Mouse (Mus musculus): ENCODE results near the gene Iqsec1. TPM values are rescaled to one million over a fixed set of nuclear protein-coding genes. Genes with fewer than 3 reads are reported as not detected.

Gene Iqsec1
- polyA plus RNA-seq, 1 experiment from 2014 or later: 14.6 TPM

DNA sequence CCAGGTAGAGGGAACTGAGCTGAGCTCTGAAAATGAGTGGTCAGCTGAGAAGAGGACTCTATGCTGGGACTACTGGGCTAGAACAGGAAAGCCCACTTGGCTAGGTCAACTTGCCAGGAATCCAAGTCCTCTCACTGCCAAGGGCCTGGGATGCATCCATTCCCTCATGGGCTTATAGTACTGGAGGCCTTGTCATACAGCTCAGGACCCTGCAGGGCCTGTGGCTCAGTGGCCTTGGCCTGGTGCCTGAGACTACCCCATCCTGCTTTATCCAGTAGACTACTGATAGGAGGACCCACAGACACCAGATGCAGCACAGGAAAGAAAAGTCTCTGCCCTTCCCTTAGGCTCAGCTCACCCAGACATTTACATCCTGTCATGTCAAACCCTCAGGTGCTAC is 190.3 kb downstream of the Iqsec1 start:
- H3K9me3 ChIP-seq (ENCODE audit: control insufficient read depth, low read length): no peaks in the 10 kb centered on the region
- DNase-seq (ENCODE audit: low spot score, missing footprints) (no peak), ATAC-seq (ENCODE audit: low FRiP score) (no peak)
- H3K4me3 ChIP-seq (ENCODE audit: low read depth, low read length): no peak overlapping the region
- H3K27me3 ChIP-seq (ENCODE audit: control insufficient read depth, insufficient read depth, low read length): no peaks in the 10 kb centered on the region
- H3K4me1 ChIP-seq (ENCODE audit: control insufficient read depth, insufficient read depth, low read length): no peaks in the 10 kb centered on the region
- H3K9ac ChIP-seq (ENCODE audit: low read length): no peak overlapping the region
- no peaks in the 10 kb centered on the region for H3K36me3 ChIP-seq (ENCODE audit: control insufficient read depth, insufficient read depth, low read length)
- H3K27ac ChIP-seq (ENCODE audit: low read depth, low read length): no peak overlapping the region
- no peak overlapping the region for H3K4me2 ChIP-seq

DNA sequence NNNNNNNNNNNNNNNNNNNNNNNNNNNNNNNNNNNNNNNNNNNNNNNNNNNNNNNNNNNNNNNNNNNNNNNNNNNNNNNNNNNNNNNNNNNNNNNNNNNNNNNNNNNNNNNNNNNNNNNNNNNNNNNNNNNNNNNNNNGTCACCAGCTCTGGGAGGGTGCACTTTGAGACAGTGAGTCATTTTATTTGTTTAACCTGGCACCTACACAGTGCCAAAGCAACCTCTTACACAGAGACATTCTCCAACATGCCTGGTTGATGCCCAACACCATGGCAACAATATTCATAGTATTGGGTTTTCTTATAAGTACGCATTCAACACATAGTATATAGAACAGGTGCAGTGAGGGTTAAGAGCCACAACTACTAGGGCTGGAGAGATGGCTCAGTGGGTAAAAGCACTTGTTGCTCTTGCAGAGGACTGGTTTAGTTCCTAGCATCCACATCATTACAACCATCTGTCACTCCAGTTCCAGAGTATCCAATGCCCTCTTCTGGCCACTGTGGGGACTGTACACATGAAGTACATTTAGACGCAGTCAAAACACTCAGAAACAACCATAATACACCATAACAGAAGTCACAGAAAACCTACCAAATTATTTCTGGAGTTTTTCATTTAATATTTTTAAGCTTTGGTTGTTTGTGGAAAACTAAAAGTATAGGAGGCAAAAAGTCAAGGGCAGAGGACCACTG is 191.4 kb downstream of the Iqsec1 start:
- no peaks in the 10 kb centered on the region for H3K36me3 ChIP-seq (ENCODE audit: control insufficient read depth, insufficient read depth, low read length)
- no peak for ATAC-seq (ENCODE audit: low FRiP score)
- DNase-seq (ENCODE audit: low spot score, missing footprints): no peak
- H3K4me2 ChIP-seq: no peak overlapping the region
- no peaks in the 10 kb centered on the region for H3K4me1 ChIP-seq (ENCODE audit: control insufficient read depth, insufficient read depth, low read length)
- H3K9me3 ChIP-seq (ENCODE audit: control insufficient read depth, low read length): no peaks in the 10 kb centered on the region
- H3K27ac ChIP-seq (ENCODE audit: low read depth, low read length): no peak overlapping the region
- no peak overlapping the region for H3K9ac ChIP-seq (ENCODE audit: low read length)
- 93% methylated on average over 2 of the region's 2 CpGs for WGBS
- H3K4me3 ChIP-seq (ENCODE audit: low read depth, low read length): no peak overlapping the region
- H3K27me3 ChIP-seq (ENCODE audit: control insufficient read depth, insufficient read depth, low read length): peaks cover 7% of the 10 kb centered on the region; the same call in 1 of the 2 replicates

DNA sequence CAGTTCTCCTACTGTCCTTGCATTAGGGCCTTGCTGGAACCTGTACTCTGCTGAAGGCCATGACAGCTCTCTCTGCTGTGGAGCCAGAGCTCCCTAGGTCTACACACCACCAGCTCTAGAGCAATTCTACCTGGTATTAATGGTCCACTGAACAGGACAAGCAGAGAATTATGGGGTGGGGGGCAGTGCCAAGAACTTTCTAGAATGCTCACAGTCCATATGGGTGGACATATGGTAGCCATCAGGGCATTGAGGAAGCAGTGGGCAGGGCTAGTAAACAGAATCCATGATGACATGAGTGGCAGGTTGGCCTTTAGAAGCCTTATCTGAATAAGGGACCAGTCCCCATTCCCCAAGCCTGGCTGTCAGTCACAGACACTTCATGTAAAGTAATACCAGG is 197.6 kb downstream of the Iqsec1 start:
- peaks cover 20% of the 10 kb centered on the region for H3K4me1 ChIP-seq (ENCODE audit: control insufficient read depth, insufficient read depth, low read length)
- H3K27ac ChIP-seq (ENCODE audit: low read depth, low read length): no peak overlapping the region
- no peaks in the 10 kb centered on the region for H3K36me3 ChIP-seq (ENCODE audit: control insufficient read depth, insufficient read depth, low read length)
- DNase-seq (ENCODE audit: low spot score, missing footprints) (no peak), ATAC-seq (ENCODE audit: low FRiP score) (no peak)
- no peak overlapping the region for H3K9ac ChIP-seq (ENCODE audit: low read length)
- H3K4me3 ChIP-seq (ENCODE audit: low read depth, low read length): no peak overlapping the region
- H3K4me2 ChIP-seq: no peak overlapping the region
- peaks cover 13% of the 10 kb centered on the region for H3K27me3 ChIP-seq (ENCODE audit: control insufficient read depth, insufficient read depth, low read length)
- no peaks in the 10 kb centered on the region for H3K9me3 ChIP-seq (ENCODE audit: control insufficient read depth, low read length)

DNA sequence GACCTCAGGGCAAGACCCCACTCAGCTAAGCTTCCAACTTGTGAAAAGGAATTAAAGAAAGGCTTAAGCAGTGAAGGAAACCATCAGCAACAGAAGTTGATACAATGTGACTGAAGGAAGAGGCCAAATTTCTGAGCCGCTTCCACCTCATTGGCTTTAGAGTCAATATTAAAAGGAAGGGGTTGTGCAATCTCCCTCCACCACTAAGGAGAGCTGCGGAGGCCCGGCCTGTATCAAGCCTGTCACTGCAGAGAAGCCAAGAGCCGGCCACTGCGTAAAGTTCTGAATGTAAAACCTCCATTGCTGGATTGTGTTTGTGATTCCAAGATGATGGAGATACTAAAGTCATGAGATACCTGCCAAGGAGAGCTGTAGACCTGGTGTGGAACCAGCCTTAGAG is 199.0 kb downstream of the Iqsec1 start:
- ATAC-seq (ENCODE audit: low FRiP score): no peak
- Histone ChIP-seq H3K4me3 (ENCODE audit: low read depth, low read length) (no peak overlapping the region), H3K9ac (ENCODE audit: low read length) (no peak overlapping the region), H3K4me2 (no peak overlapping the region), H3K27ac (ENCODE audit: low read depth, low read length) (no peak overlapping the region), H3K4me1 (ENCODE audit: control insufficient read depth, insufficient read depth, low read length) (peaks cover 20% of the 10 kb centered on the region), H3K36me3 (ENCODE audit: control insufficient read depth, insufficient read depth, low read length) (no peaks in the 10 kb centered on the region), H3K27me3 (ENCODE audit: control insufficient read depth, insufficient read depth, low read length) (peaks cover 13% of the 10 kb centered on the region), H3K9me3 (ENCODE audit: control insufficient read depth, low read length) (no peaks in the 10 kb centered on the region)
- no peak for DNase-seq (ENCODE audit: low spot score, missing footprints)
- 17% methylated on average over 5 of the region's 5 CpGs for WGBS

DNA sequence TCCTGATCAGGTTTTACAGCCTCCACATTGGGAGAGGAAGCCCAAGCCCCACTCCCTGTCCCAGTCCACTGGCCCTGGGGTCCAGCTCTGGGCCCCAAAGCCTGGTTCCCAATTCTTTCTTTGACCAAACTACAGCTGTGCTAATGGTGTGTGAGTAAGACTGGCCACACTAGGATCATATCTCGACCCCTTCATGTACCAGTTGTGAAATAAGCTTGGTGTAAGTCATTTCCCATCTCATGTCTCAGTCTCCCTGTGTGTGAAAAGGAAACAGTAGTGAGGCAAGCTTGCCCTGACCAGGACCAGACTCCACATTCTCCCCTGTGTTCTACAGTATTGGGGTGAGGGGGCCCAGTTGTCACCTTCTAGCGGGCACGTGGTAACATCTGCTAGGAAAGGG is 200.9 kb downstream of the Iqsec1 start:
- DNase-seq (ENCODE audit: low spot score, missing footprints) (no peak), ATAC-seq (ENCODE audit: low FRiP score) (no peak)
- Histone ChIP-seq H3K27ac (ENCODE audit: low read depth, low read length) (peak overlapping the region; percentile 3; the same call in 1 of the 2 replicates), H3K4me1 (ENCODE audit: control insufficient read depth, insufficient read depth, low read length) (peaks cover 38% of the 10 kb centered on the region), H3K4me2 (no peak overlapping the region), H3K4me3 (ENCODE audit: low read depth, low read length) (no peak overlapping the region), H3K9ac (ENCODE audit: low read length) (no peak overlapping the region), H3K36me3 (ENCODE audit: control insufficient read depth, insufficient read depth, low read length) (no peaks in the 10 kb centered on the region), H3K27me3 (ENCODE audit: control insufficient read depth, insufficient read depth, low read length) (peaks cover 10% of the 10 kb centered on the region), H3K9me3 (ENCODE audit: control insufficient read depth, low read length) (no peaks in the 10 kb centered on the region)
- WGBS: 89% methylated on average over 3 of the region's 3 CpGs

DNA sequence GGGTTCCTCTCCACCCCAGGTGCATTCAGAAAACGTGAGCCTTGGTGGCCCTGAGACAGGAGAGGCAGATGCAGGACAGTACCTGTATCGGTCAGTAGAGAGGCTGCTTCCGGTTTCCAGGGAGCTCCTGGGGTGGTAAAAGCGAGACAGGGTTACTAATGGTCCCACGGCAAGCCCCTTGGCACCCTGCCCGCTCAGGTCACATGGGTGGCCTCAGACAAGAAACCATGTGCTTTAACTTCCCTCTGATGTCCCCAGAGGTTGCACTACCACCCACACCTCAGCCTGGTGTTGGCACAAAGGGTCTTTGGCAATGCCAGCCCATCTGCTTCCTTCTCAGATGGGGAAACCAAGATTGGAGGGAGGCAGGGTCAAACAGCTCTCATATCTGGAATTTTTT is 201.4 kb downstream of the Iqsec1 start:
- 54% methylated on average over 6 of the region's 6 CpGs for WGBS
- Histone ChIP-seq H3K27ac (ENCODE audit: low read depth, low read length) (peak overlapping the region; percentile 36), H3K4me2 (0 out of 2 replicates have a peak overlapping the region, but pooled peaks have one; percentile 12), H3K27me3 (ENCODE audit: control insufficient read depth, insufficient read depth, low read length) (peaks cover 6% of the 10 kb centered on the region), H3K9ac (ENCODE audit: low read length) (no peak overlapping the region), H3K9me3 (ENCODE audit: control insufficient read depth, low read length) (no peaks in the 10 kb centered on the region), H3K4me3 (ENCODE audit: low read depth, low read length) (no peak overlapping the region), H3K36me3 (ENCODE audit: control insufficient read depth, insufficient read depth, low read length) (no peaks in the 10 kb centered on the region), H3K4me1 (ENCODE audit: control insufficient read depth, insufficient read depth, low read length) (peaks cover 42% of the 10 kb centered on the region)
- DNase-seq (ENCODE audit: low spot score, missing footprints) (no peak), ATAC-seq (ENCODE audit: low FRiP score) (no peak)

DNA sequence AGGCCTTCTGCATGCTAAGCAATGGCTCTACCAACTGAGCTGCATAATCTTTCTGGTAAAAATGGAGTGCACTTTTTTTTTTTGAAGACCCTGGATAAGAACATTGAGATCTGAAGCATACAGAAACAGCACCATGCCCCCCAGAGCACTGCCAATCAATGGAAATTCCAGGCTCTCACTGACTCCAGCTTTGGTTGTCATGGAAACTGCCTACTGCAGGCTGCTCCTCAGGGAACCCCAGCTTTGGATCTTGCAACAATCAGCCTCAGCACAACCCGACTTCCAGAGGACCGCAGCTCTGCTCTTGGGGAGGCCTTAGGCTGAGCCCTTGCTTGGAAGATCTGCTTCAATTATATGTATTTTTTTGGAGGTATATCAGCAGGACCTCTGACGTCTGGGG is 201.9 kb downstream of the Iqsec1 start:
- Histone ChIP-seq H3K27ac (ENCODE audit: low read depth, low read length) (peak overlapping the region; percentile 36; the same call in 1 of the 2 replicates), H3K9ac (ENCODE audit: low read length) (no peak overlapping the region), H3K36me3 (ENCODE audit: control insufficient read depth, insufficient read depth, low read length) (no peaks in the 10 kb centered on the region), H3K27me3 (ENCODE audit: control insufficient read depth, insufficient read depth, low read length) (peaks cover 6% of the 10 kb centered on the region), H3K4me3 (ENCODE audit: low read depth, low read length) (no peak overlapping the region), H3K4me2 (0 out of 2 replicates have a peak overlapping the region, but pooled peaks have one; percentile 12), H3K9me3 (ENCODE audit: control insufficient read depth, low read length) (no peaks in the 10 kb centered on the region), H3K4me1 (ENCODE audit: control insufficient read depth, insufficient read depth, low read length) (peaks cover 46% of the 10 kb centered on the region)
- ATAC-seq (ENCODE audit: low FRiP score): peak; percentile 14; the same call in 1 of the 2 replicates
- peak; percentile 88 for DNase-seq (ENCODE audit: low spot score, missing footprints)
- 8% methylated on average over 3 of the region's 3 CpGs for WGBS

DNA sequence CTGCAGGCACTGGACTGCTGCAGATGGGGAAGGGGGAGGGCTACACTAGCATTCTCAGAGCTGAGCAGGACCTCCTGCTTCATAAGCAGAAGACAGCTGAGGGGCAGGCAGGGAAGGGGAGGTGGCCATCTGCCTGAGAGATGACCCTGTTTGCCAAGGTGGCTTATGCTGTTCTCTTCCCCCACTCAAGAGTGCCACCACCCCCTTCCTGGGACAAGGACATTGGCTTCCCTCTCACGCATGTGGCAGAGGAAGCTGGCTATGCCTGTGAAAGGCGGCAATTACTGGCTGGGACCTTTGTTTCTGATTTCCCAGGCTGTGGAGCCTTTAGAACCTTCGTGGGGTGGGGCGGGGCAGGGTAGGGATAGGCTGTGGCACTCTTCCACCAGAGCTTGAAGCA is 204.5 kb downstream of the Iqsec1 start:
- Histone ChIP-seq H3K4me3 (ENCODE audit: low read depth, low read length) (no peak overlapping the region), H3K36me3 (ENCODE audit: control insufficient read depth, insufficient read depth, low read length) (no peaks in the 10 kb centered on the region), H3K27ac (ENCODE audit: low read depth, low read length) (no peak overlapping the region; the same call in 1 of the 2 replicates), H3K9me3 (ENCODE audit: control insufficient read depth, low read length) (no peaks in the 10 kb centered on the region), H3K4me2 (no peak overlapping the region), H3K4me1 (ENCODE audit: control insufficient read depth, insufficient read depth, low read length) (peaks cover 61% of the 10 kb centered on the region), H3K9ac (ENCODE audit: low read length) (no peak overlapping the region), H3K27me3 (ENCODE audit: control insufficient read depth, insufficient read depth, low read length) (peaks cover 4% of the 10 kb centered on the region; the same call in 1 of the 2 replicates)
- DNase-seq (ENCODE audit: low spot score, missing footprints) (no peak), ATAC-seq (ENCODE audit: low FRiP score) (no peak)
- WGBS: 52% methylated on average over 4 of the region's 4 CpGs

DNA sequence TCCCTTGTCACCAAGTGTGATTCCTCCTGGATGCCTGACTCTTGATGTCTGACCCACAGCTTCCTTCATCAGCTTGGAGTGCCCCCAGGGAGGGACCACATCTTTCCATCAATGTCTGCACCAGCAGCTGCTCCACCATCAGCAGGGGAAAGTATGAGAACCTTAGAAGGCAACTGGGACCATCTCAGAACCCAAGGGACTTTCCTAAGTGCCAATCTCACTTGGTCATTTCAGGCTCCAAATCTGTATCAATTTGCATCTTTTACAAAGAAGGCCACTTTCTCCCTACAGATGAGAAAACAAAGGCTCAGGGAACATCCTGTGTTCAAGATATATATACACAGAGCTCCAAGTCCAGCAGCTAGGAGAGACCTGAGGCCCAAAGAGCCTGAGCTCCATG is 205.3 kb downstream of the Iqsec1 start:
- H3K27me3 ChIP-seq (ENCODE audit: control insufficient read depth, insufficient read depth, low read length): peaks cover 4% of the 10 kb centered on the region; the same call in 1 of the 2 replicates
- peak overlapping the region; percentile 12; the same call in 1 of the 2 replicates for H3K4me2 ChIP-seq
- peak overlapping the region; percentile 99 for H3K27ac ChIP-seq (ENCODE audit: low read depth, low read length)
- no peak overlapping the region; the same call in 1 of the 2 replicates for H3K9ac ChIP-seq (ENCODE audit: low read length)
- H3K4me1 ChIP-seq (ENCODE audit: control insufficient read depth, insufficient read depth, low read length): peaks cover 61% of the 10 kb centered on the region
- H3K36me3 ChIP-seq (ENCODE audit: control insufficient read depth, insufficient read depth, low read length): no peaks in the 10 kb centered on the region
- H3K9me3 ChIP-seq (ENCODE audit: control insufficient read depth, low read length): no peaks in the 10 kb centered on the region
- no peak overlapping the region for H3K4me3 ChIP-seq (ENCODE audit: low read depth, low read length)
- no peak for ATAC-seq (ENCODE audit: low FRiP score)
- DNase-seq (ENCODE audit: low spot score, missing footprints): no peak
